Mouse (Mus musculus): ENCODE measurements at regions not wholly inside any gene's neighbourhood (a gene's known extent, or its start where the extent isn't known, plus 50 kb on each side); places are given as distances from the start of the nearest gene placed in this dataset.
"Not testable (repeated sequence)": the region's sequence is repeated elsewhere in the genome, so short reads cannot be mapped to it uniquely, and the experiment has no call there.

DNA sequence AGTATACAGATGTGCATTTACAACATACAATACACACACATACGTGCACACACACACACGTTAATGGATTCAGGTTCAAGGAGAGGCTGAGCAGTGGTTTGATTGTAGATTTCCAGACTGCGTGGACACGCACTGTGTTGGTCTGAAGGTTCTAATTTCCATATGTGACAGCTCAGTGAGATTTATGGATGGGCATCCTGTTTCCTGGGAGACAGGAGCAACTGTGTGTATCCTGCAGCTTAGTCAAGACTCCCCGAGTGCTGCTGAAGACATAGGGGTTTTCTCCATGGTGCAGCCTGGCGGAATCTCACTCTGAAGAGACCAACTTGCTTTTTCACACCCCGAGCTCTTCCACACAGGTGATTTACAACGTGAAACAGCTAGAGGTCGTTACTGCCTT lies 119.3 kb upstream of the Foxk1 start:
- no peak for DNase-seq (ENCODE audit: low read depth, low spot score)

DNA sequence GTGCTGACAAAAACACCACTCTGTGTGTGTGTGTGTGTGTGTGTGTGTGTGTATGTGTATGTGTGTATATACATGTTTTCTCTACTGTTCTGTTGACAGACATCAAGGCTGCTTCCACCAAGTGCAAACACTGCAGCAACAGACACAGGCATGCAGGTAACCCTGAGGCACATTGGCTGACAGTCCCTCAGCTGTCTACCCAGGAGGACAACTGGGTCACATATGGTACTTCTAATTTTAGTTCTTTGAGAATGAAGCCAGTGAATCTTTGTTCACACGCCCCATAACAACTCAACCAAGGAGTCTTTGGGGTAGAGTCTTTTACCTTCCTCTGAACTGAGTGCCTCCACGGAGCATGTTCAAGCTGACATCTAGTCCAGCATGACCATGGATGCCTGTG lies 113.3 kb upstream of the Foxk1 start:
- DNase-seq (ENCODE audit: low read depth, low spot score) = peak; percentile 45

DNA sequence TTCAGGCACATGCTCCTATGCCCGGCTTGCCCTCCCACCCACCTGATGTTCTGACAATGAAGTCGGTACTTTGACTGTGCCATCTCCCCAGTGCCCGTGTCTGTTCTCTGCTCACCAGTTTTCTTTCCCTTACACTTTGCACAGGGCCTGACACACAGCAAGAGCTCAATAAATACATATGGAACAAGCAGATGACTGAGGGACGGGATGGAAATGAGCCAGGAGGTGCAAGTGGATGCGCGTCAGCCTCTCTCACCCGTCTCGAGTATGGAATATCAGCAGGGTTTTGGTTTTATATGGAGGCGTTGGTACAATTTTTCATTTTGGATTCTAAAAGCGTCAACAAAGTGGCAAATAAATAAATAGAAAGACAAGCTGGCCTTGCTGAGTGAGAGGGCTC lies 109.8 kb upstream of the Foxk1 start:
- DNase-seq (ENCODE audit: low read depth, low spot score) = peak; percentile 71

DNA sequence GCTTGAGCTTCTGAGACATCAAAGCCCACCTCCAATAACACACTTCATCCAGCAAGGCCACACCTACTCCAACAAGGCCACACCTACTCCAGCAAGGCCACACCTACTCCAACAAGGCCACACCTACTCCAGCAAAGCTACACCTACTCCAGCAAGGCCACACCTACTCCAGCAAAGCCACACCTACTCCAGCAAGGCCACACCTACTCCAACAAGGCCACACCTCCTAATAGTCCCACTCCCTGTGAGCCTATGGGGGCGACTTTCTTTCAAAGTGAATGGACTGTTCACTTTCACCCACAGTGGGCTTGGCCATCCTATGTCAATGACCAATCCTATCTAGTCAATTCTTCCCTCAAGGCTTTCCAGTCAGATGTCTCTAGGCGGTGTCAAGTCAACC lies 104.9 kb upstream of the Foxk1 start:
- not testable (repeated sequence) for DNase-seq (ENCODE audit: low read depth, low spot score)

DNA sequence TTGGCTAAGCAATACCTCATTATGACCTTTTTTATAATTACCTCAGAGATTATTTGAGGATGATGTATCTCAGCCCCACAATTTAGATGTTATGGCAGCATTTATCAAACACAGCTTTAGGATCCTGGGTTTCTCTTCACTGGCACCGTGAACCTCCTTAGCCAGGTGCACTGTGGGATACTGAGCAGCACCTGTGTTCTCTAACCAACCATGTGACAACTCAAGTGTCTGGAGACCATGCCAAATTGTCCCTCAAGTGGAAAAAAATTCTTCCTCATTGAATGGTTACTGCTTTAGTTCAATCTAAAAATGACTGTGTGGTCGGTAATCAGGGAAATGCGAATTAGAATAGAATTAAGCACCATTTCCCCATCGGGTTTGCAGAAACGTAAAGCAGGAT lies 101.7 kb upstream of the Foxk1 start:
- peak; percentile 36 for DNase-seq (ENCODE audit: low read depth, low spot score)

DNA sequence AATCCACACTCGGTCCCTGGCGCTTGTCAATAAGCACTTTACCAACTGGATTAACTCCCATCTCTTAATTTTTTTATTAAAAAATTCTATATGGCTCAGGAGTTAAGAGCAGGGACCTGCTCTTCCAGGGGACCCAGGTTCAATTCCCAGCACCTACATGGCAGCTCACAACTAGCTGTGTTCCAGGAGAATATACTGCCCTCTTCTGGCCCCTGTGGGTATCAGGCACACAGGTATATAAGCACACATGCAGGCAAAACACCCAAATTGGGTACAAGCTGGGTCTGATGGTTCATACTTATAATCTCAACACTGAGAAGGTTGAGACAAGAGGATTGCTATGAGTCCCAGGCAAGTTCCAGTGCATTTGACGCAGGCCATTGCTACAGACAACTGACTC lies 92.8 kb upstream of the Foxk1 start:
- no peak for DNase-seq (ENCODE audit: low read depth, low spot score)

DNA sequence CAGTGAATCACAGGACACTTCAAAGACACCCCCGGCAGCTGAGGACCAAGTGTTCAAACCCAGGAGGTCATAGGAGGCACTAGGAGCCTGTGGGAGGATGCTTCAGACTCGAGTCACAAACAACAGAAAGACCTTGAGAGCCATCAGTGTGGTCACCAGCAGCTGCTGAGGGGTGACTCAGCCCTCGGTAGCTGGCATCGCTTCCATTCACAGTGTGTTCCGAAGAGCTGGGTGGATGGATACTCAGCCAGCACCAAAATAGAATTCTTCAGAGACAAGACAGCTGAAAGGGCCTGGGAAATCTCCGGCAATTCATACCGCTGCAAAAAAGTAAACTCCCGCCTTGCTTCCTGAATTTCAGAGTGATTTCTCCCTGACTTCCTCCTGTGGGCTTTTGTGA lies 87.4 kb upstream of the Foxk1 start:
- DNase-seq (ENCODE audit: low read depth, low spot score) = peak; percentile 94

DNA sequence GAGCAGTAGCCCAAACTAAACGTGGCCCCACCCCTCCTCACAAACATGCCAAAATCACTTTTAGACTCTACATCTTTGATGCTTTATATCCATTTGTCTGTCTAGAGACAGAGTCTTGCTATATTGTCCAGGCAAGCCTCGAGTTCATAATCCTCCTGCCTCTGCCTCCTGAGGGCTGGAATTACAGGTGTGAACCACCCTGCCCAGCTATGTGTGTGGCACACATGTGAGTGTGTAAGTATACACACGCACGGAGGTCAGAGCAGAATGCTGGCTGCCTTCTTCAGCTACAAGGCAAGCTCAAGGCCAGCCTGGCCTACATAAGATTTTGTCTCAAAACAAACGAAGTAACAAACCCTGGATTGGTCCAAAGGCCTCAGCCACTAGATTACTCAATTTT lies 86.8 kb upstream of the Foxk1 start:
- no peak for DNase-seq (ENCODE audit: low read depth, low spot score)

DNA sequence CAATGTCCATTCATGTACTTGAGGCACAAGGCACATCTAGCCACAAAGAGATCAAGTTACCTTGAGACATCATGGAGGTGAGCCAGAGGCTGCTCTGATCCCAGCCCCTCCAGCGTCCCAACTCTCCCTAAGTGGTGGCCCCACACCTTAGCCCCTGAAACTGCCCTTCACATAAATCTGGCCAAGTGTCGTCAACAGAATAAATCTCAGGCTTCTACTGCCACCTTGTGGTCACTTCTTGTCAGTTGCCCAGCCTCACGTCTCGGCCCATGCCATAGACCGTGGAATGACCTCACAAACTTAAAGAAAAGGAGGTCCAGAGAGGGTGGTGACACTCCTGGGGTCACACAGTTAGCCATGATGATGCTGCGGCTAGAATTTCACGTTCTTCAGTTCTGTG lies 82.0 kb upstream of the Foxk1 start:
- DNase-seq (ENCODE audit: low read depth, low spot score) = peak; percentile 69

DNA sequence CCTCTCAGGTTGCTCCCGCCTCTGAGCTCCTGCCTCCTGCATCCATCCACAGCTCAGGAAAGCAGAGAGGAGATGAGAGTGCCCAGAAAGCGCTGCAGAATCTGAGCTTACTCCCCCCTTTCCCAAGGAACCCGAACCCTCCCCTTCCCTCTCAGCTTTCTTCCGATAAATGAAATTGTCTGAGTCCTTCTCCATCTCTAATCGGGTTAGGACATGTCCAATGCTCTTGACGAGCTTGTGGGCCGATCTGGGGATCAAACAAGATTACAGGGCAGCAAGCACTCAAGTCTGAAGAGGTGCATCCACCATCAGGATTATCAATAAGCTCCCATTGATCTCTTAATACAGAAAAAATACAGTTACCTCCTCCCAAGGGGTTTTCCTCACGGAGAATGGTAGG lies 80.0 kb upstream of the Foxk1 start:
- no peak for DNase-seq (ENCODE audit: low read depth, low spot score)

DNA sequence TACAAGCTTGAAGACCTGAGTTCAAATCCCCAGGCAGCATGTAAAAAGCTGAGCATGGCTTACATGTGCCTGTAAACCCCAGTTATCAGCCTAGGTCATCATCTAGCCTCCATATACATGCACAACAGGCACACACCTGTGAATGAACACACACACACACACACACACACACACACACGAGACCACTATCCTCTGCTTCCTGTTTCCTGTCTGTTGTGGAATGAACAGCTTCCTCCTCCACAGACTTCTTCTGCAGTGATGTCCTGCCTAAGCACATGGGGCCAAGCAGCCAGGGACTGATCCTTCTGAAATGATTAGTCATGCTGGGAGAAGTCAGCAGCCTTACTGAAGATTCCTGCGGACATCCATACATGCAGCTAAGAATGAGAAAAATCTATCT lies 76.4 kb upstream of the Foxk1 start:
- no peak for DNase-seq (ENCODE audit: low read depth, low spot score)

DNA sequence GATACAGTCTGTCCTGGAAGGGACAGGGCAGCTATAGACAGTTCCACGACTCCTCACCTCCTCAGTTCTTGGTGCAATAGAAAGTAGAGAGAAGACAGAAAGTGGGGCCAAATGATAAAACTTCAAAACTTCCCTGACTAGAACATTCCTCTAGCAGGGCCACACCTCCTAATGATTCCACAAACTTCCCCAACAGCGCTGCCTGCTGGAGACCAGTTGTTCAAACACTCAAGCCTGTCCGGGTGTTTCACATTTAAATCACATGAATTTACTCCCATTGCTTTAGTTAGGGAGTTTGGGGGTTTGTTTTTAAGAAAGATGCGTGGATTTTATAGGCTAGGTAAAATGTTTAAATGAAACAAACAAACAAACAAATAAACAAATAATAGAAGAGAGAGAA lies 75.7 kb upstream of the Foxk1 start:
- DNase-seq (ENCODE audit: low read depth, low spot score) = no peak

DNA sequence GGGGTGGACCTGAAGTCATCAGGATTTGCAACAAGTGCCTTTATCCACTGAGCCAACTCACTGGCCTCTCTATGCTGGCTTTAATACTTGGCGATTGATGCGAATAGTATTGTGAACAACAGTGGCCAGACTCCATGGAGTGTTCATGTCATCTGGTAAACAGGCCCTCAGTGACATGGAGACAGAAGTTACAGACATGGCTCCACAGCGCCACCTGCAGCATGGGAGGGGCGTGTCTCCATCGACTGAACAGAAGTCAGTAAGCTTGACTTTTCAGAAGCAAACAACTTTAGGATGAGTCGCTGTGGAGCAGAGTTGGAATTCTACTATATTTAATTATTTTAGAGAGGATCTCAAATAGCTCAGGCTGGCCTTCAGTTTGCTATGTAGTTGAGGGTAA lies 74.0 kb upstream of the Foxk1 start:
- DNase-seq (ENCODE audit: low read depth, low spot score) = peak; percentile 50

DNA sequence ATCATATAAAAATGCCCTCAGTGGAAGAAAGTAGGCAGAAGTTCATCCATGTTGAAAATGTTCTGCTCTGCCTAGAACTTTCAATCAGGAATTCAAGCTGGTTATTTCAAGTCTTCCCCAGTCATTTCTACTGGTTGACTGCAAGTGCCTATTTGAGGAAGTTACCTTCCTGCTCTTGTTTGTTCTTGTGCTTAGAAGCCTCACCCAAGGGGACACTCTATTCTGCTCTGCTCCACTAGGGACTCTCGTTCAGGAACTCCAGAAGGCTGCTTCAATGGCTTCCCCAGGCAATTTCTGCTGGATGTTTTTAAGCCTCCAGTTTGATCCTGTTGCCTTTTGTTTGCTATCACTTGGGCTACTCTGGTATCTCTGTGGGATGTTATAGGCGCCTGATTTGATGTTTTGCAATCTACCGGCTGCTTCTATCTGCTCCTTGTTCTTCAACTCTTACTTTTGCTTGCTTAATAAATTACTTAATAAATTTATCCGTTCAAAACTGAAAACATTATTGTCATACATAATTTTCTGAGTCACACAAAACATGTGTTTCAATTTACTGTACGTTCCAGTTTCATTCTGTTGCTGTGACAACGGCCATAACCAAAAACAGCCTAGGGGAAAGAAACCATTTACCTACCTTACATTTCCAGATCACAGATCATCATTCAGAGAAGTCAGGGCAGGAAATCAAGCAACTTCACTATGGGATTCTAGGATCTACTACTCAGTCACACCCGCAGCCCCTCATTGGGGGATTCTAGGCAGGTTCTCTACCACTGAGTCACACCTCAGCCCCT lies 71.4 kb upstream of the Foxk1 start:
- no peak for DNase-seq (ENCODE audit: low read depth, low spot score)

DNA sequence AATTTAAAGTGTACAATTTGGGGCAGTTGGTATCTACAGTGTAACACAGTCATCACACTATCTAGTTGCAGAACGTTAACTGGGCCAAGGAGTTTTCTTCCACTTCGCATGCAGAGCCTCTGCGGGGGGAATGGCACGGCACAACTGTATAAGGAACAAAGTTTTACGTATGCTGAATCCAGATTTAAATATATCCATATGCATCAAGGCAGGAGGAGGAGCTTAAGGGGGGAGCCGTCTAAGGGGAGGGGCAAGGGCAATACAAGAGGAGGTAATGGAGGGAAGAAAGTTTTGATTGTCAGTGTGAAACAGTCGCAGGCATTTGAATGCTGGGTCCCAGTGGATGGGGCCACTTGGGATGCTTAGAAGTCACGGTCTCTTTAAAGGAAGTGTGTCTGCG lies 68.6 kb upstream of the Foxk1 start:
- DNase-seq (ENCODE audit: low read depth, low spot score) = no peak

DNA sequence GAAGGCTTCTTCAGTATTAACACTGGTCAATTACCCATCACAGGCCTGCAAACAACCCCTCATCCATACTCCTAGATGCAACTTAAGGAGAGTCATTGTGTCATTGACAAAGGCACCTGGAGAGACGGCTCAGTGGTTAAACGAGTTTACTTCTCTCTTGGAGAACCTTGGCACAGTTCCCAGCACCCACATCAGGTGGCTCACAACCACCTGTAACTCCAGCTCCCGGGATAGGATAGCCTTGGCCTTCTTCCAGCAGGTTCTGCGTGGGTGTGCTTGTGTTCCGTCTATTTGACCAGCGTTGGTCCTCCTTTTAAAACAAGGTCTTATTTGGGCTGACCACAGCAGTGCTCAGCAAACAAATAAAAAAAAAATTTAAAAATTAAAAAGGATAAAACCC lies 63.9 kb upstream of the Foxk1 start:
- no peak for DNase-seq (ENCODE audit: low read depth, low spot score)

DNA sequence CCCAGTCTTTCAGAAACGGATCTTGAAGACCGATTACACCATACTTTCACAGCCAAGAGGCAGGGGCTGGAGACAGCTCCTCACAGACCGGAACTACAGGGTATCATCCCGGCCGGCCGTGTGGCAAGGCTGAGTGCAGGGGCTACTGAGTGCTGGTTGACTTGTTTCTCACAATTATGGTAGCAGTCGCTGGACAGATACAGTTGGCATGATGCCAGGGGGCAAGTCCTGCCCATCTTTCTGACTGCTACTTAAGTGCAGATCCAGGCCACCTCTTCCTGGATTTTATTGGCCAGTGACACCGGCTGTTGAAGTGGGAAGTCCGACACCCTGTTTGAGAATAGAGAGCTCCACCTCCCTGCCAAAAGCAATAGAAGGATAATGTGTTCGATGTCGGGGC lies 63.2 kb upstream of the Foxk1 start:
- DNase-seq (ENCODE audit: low read depth, low spot score) = no peak

DNA sequence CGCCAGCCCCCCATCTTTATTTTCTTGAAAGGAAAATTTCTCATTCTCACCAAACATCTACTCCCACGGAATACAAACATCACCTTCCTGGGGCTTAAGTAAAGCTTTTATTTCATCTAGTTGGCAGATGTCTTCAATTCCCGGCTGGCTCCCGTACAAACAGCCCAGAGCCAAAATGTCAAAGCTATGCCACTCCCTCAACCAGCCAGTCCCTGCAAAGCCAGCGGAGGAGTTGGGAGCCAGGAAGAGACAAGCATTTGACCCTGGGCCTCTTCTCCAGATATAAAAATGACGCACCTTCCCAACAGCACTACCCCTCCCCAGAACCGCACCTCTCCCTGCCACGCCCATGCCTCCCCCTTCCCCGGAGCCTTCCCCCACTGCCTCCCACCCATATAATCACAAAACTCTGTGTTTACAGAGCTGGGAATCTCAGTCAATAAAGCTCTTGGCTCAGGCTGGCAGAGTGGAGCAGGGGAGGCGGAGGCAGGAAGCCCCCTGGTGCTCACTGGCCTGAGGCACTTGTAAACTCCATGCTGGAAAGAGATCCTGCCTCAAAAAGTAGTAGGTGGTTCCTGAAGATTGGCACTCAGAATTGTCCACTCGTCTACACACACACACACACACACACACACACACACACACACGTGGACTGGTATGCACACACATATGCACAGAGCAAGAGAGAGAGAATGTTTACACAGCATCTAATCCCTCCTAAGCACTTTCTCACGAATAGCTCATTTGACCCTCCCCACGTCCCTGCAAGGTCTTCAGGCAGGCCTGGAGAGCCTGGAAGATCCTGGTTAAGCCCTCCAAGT lies 60.9 kb upstream of the Foxk1 start:
- peak; percentile 43 for DNase-seq (ENCODE audit: low read depth, low spot score)

DNA sequence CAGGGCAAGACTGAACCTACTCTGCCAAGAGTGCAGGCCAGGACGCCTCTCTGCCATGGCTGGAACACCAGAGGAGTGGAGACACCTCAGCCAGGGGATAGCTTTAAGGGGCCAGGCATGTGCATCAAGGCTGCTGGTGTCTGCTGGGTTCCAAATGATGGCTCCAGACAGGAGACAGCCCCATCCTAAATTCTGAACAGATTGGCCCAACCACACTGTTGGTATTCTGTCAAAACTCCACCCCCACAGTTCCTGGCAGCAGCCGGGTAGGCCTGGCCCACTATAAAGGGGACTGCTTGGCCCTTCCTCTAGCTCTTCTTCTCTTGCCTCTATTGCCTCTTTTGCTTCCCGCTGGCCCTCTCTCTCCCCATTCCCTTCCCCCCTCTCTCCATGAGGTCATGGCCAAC lies 60.3 kb upstream of the Foxk1 start:
- peak; percentile 71 for DNase-seq (ENCODE audit: low read depth, low spot score)

DNA sequence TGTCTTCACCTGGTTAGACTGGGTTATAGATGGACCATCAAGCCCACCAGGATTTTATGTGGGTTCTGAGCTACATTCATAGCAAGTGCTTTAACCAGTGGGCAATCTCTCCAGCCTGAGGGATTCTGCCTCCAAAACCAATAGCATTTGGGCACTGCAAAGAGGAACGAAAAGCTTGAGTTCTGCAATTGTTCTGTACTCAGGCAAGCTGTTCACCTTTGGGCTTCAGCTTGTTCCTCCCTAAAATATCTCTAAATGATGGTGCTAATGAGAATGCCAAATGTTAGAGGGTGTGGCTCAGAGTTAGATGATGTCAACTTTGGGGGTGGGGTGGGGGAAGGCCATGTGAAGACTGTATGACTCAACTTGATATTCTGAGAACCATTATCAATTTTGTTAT lies 54.8 kb upstream of the Foxk1 start:
- DNase-seq (ENCODE audit: low read depth, low spot score) = peak; percentile 34

DNA sequence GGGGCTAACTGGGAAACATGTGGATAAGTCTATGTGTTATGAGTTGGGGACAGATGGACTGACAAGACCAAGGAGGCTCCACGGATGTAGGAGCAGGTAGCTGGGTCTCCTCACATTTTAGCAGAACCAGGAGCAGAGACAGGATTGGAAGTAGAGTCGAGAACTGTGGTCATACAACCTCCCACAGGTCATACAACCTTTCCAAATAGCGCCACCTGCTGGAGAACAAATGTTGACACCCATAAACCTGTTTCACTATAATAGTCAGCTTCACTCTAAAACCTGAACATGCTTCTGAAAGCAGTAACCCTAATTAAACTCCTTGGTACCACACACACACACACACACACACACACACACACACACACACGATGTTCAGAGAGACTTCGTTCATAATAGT lies 50.7 kb upstream of the Foxk1 start:
- DNase-seq (ENCODE audit: low read depth, low spot score) = no peak
